Mouse (Mus musculus): Measurements from ENCODE around the gene Smpx. TPM values are rescaled to one million over a fixed set of nuclear protein-coding genes. Genes with fewer than 3 reads are reported as not detected.

Smpx gene
- total RNA-seq (2022), result 100 to 1,000 TPM; 403 to 509 (median 425) TPM

- DNase-seq (ENCODE audit: low spot score), result peak; percentile 8
Measured at GRCm38 (mm10) chrX:157698862-157699261, at the start of gene Smpx. Gene Smpx, plus strand, starts transcription at chrX:157698910.

GRCm38 (mm10) chrX:157655047-157655446 is 43.7 kb upstream of the Smpx start:
- DNase-seq (ENCODE audit: low spot score), result no peak

GRCm38 (mm10) chrX:157657356-157657755 is 41.4 kb upstream of the Smpx start:
- DNase-seq (ENCODE audit: low spot score), result no peak

GRCm38 (mm10) chrX:157671820-157672219 is 26.9 kb upstream of the Smpx start:
- DNase-seq (ENCODE audit: low spot score), result no peak

GRCm38 (mm10) chrX:157674667-157675350 is 23.9 kb upstream of the Smpx start:
- no peak for DNase-seq (ENCODE audit: low spot score)

GRCm38 (mm10) chrX:157691186-157691585 is 7.5 kb upstream of the Smpx start:
- no peak for DNase-seq (ENCODE audit: low spot score)

GRCm38 (mm10) chrX:157697591-157698135 is 1.0 kb upstream of the Smpx start:
- DNase-seq (ENCODE audit: low spot score), result no peak

GRCm38 (mm10) chrX:157707236-157707635 is 8.5 kb downstream of the Smpx start:
- DNase-seq (ENCODE audit: low spot score), result no peak

GRCm38 (mm10) chrX:157708616-157709280 is 10.0 kb downstream of the Smpx start:
- DNase-seq (ENCODE audit: low spot score), result no peak

GRCm38 (mm10) chrX:157719907-157720306 is 21.2 kb downstream of the Smpx start:
- DNase-seq (ENCODE audit: low spot score), result no peak

- no peak for DNase-seq (ENCODE audit: low spot score)
Measured at GRCm38 (mm10) chrX:157730622-157731341, 32.1 kb downstream of the Smpx start.

GRCm38 (mm10) chrX:157731658-157732314 is 33.1 kb downstream of the Smpx start:
- peak; percentile 46 for DNase-seq (ENCODE audit: low spot score)

GRCm38 (mm10) chrX:157732346-157732745 is 33.6 kb downstream of the Smpx start:
- DNase-seq (ENCODE audit: low spot score), result no peak

GRCm38 (mm10) chrX:157733836-157734235 is 35.1 kb downstream of the Smpx start:
- no peak for DNase-seq (ENCODE audit: low spot score)

- no peak for DNase-seq (ENCODE audit: low spot score)
Measured at GRCm38 (mm10) chrX:157734341-157734740, 35.6 kb downstream of the Smpx start.

- DNase-seq (ENCODE audit: low spot score), result peak; percentile 41
Measured at GRCm38 (mm10) chrX:157747815-157748544, 49.3 kb downstream of the Smpx start.

- no peak for DNase-seq (ENCODE audit: low spot score)
Measured at GRCm38 (mm10) chrX:157754559-157754958, 55.8 kb downstream of the Smpx start.

GRCm38 (mm10) chrX:157762542-157762941 is 63.8 kb downstream of the Smpx start:
- DNase-seq (ENCODE audit: low spot score), result no peak

- DNase-seq (ENCODE audit: low spot score), result no peak
Measured at GRCm38 (mm10) chrX:157801669-157802068, 103.0 kb downstream of the Smpx start.

All from heart, adult 8-10 months (tissue).